Mouse (Mus musculus) macrophage (primary cell): ENCODE measurements around the gene Pitpnc1. TPM values are rescaled to one million over a fixed set of nuclear protein-coding genes. Genes with fewer than 3 reads are reported as not detected.

Experiments
- H3K27ac ChIP-seq: fragments of 350-480 bp; formaldehyde crosslinking; 2 replicates; pipeline ENCODE4 v1.9.0; 2021
- H3K36me3 ChIP-seq: fragments of 350-480 bp; formaldehyde crosslinking; 2 replicates; pipeline ENCODE4 v1.9.0; 2021; ENCODE audit errors: inconsistent target
- H3K4me3 ChIP-seq: fragments of 350-480 bp; formaldehyde crosslinking; 2 replicates; pipeline ENCODE4 v1.9.0; 2021; ENCODE audit errors: inconsistent target
- H3K79me2 ChIP-seq: fragments of 350-480 bp; formaldehyde crosslinking; 2 replicates; pipeline ENCODE4 v1.9.0; 2021; ENCODE audit errors: inconsistent target
- WGBS: methylation state at CpG from one replicate; pipeline ENCODE4 v1.1.7; 2026; ENCODE audit warnings: inconsistent platforms; ENCODE audit not compliant: missing documents; 5-methylcytosine and 5-hydroxymethylcytosine counted together
- polyA plus RNA-seq: library from polyadenylated mRNA; stranded (reverse); fragments of 250-400 nt; gene quantifications from 3 replicates; pipeline ENCODE4 v1.2.4, GENCODE M21; 2018; ENCODE audit warnings: inconsistent platforms

Gene Pitpnc1
- polyA plus RNA-seq, 1 experiment from 2014 or later = 50.1 TPM

DNA sequence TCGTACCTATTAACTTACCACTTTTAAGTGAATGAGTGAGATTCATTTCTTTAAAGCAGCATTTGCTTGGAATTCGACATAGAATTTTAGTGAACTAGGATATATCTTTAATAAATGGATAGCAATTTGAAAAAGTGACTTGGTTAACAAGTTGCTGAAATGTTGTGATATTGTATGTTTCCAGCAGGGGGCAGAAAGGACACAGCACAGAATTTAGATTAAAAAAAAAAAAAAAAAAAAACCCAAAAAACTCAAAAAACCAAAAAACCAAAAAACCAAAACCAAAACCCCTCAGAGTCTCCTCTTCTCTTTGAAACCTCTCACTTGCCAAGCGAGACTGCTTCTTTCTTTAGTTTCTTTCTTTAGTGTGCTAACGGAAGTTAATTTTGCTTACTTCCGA lies 256.8 kb downstream of the Pitpnc1 start:
- whole genome bisulfite sequencing = 86% methylated on average over 5 of the region's 5 CpGs
- H3K27ac ChIP-seq = no peak overlapping the region
- H3K4me3 ChIP-seq = no peak overlapping the region
- H3K36me3 ChIP-seq = peaks cover 16% of the 10 kb centered on the region; the same call in 1 of the 2 replicates
- H3K79me2 ChIP-seq = no peaks in the 10 kb centered on the region

GRCm38 (mm10) chr11:107209818-107210217 lies 260.7 kb downstream of the Pitpnc1 start:
- 96% methylated on average over 12 of the region's 13 CpGs for WGBS
- no peaks in the 10 kb centered on the region for H3K79me2 ChIP-seq
- H3K27ac ChIP-seq = no peak overlapping the region
- H3K36me3 ChIP-seq = peaks cover 4% of the 10 kb centered on the region; the same call in 1 of the 2 replicates
- no peak overlapping the region for H3K4me3 ChIP-seq

GRCm38 (mm10) chr11:107201773-107202172 lies 268.7 kb downstream of the Pitpnc1 start:
- H3K36me3 ChIP-seq = no peaks in the 10 kb centered on the region
- no peak overlapping the region for H3K27ac ChIP-seq
- no peaks in the 10 kb centered on the region for H3K79me2 ChIP-seq
- WGBS = 95% methylated on average over 11 of the region's 11 CpGs
- no peak overlapping the region for H3K4me3 ChIP-seq

DNA sequence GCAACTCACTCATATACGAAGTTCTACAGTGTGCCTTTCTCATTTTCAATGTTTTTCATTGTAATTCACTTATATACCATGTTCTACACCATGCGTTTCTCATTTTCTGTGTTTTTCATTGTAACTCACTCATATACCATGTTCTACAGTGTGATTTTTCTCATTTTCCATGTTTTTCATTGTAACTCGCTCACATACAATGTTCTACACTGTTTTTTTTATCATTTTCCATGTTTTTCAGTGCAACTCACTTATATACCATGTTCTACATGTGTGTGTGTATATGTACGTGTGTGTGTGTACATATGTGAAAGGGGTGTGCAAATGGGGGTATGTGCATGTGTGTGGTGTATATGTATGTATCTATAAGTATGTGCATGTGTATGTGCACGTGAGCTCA lies 271.2 kb downstream of the Pitpnc1 start:
- no peaks in the 10 kb centered on the region for H3K79me2 ChIP-seq
- no peak overlapping the region for H3K4me3 ChIP-seq
- no peak overlapping the region for H3K27ac ChIP-seq
- no peaks in the 10 kb centered on the region for H3K36me3 ChIP-seq
- WGBS = 86% methylated on average over 5 of the region's 5 CpGs

DNA sequence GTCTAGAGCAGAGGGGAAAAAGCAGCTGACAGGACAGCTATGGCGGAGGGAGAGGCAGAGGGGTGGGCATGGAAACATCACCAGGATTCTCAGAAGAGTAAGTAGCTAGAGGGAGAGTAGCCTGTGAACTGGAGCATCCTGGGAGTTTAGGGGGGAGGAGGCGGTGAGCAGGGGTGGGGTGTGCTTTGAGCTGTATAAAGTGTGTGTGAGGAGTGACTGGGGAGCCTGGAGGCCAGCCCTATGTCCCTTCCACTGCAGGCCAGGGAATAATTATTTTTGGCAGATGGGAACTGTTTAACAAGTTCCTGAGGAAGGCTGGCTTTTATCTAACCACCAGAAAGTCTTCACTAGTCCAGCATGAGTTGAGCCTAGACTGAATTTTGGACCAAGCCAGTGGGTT lies 275.2 kb downstream of the Pitpnc1 start:
- Histone ChIP-seq H3K4me3 (no peak overlapping the region), H3K79me2 (no peaks in the 10 kb centered on the region), H3K36me3 (no peaks in the 10 kb centered on the region), H3K27ac (no peak overlapping the region)
- 96% methylated on average over 2 of the region's 2 CpGs for WGBS

DNA sequence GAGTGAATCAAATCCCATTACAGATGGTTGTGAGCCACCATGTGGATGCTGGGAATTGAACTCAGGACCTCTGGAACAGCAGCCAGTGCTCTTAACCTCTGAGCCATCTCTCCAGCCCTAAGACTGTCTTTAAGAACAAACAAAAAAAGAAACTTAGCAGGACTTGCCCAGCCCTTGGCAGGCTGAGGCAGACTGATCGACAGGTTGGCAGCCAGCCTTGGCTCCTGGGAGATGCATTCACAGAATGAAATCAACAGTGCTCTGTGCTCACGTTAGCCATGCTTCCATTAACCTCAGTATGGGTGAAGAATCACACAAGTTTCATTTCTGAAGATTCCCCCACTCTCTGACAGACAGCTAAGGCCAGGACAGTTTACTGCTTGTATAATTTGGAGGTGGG lies 280.1 kb downstream of the Pitpnc1 start:
- 93% methylated on average over 2 of the region's 2 CpGs for WGBS
- no peak overlapping the region for H3K4me3 ChIP-seq

DNA sequence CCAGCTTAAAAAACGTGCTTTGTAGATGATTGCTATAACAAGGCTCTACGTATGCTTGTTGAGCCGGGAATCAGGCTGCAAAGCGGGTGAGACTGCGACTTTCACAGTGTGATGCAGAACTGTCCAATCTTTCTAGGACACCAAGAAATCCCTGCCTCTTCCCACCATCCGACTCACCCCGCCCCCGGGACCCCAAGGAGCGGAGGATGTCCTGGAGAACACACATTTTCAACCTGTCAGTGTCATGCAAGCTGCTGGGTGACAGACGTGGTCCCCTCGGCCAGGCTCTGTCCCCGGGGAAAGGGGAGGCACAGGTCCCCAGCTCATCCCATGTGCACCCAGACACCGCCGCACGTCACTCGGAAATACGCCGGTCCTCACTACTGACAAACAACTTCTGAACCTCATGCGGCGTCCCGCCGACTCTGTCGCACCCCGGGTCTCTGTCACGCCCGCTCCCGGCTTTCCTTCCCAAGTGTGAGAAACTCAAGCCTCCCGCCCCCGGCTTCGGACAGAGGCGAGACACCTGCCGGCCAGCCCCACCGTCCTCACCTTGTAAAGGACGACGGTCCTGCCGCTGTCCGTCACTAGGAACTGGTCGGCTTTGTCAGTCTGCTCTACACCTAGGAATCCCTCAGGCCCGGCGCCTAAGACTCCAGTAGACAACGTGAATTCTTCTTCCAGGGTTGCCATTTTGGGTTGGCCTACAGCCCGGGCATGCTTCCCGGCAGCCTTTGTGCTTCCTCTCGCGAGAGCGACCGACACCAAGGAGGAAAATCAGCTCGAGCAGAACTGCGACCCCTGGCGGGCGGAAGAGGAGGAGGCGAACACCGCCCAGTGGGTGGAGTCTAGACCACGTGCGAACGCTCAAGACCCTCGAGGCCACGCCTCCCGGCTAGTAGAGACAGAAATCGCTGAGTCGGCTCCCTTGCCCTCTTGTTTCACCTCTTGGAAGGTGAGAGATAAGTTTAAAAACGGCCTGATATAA lies 281.6 kb downstream of the Pitpnc1 start, which contains the start of gene Nol11:
Nol11 (minus strand) TSS at position 817 of the 988 bp plus-strand sequence.
- H3K79me2 ChIP-seq = peaks cover 35% of the 10 kb centered on the region
- peak within 1 kb of the TSS; percentile 98 for H3K4me3 ChIP-seq
- peak within 1 kb of the TSS; percentile 55 for H3K27ac ChIP-seq
- WGBS = 1% methylated on average over 62 of the region's 62 CpGs
- H3K36me3 ChIP-seq = peaks cover 21% of the 10 kb centered on the region

More for the DNA sequence above, 280.1 kb downstream of the Pitpnc1 start:
- peaks cover 35% of the 10 kb centered on the region for H3K79me2 ChIP-seq
- peaks cover 7% of the 10 kb centered on the region; the same call in 1 of the 2 replicates for H3K36me3 ChIP-seq
- no peak overlapping the region for H3K27ac ChIP-seq

DNA sequence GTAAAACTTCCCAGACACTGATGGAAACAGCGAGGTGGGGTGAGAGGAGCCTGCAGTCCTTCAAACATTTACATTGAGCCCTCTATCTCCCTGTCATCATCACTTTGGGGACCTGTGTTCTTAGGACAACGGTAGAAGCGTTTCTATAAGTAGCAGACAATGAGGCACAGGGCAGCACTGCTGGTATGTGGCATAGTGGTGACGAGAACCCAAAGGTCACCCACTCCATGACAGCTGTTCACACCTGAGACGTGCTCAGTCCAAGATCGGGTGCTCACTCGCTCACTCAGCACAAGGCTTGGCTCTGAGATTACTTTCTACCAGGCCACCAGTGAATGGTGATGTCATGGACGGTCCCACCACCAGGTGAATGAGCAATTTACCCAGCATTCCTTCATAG lies 286.7 kb downstream of the Pitpnc1 start:
- Histone ChIP-seq H3K36me3 (peaks cover 69% of the 10 kb centered on the region), H3K27ac (no peak overlapping the region), H3K4me3 (no peak overlapping the region), H3K79me2 (peaks cover 34% of the 10 kb centered on the region)
- 95% methylated on average over 8 of the region's 8 CpGs for WGBS

DNA sequence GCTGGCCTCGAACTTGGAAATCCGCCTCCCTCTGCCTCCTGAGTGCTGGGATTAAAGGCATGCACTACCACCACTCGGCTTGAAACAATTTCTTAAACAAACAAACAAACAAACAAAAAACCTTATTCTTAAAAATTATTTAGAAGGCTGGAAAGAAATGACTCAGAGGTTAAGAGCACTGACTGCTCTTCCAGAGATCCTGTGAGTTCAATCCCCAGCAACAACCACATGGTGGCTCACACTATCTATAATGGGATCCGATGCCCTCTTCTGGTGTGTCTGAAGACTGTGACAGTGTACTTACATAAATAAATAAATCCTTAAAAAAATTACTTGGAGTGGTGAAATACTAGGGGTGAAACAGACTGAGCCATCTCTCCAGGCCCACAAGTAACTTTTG lies 309.3 kb downstream of the Pitpnc1 start:
- WGBS = 98% methylated on average over 4 of the region's 4 CpGs
- Histone ChIP-seq H3K79me2 (no peaks in the 10 kb centered on the region), H3K4me3 (no peak overlapping the region), H3K36me3 (no peaks in the 10 kb centered on the region), H3K27ac (no peak overlapping the region)

- 80% methylated on average over 1 of the region's 1 CpGs for whole genome bisulfite sequencing
- H3K27ac ChIP-seq = no peak overlapping the region
- no peak overlapping the region for H3K4me3 ChIP-seq
- no peaks in the 10 kb centered on the region for H3K36me3 ChIP-seq
- no peaks in the 10 kb centered on the region for H3K79me2 ChIP-seq
Observed at GRCm38 (mm10) chr11:107159034-107159433, 311.5 kb downstream of the Pitpnc1 start.

Other genes with a start within 250 kb of the Pitpnc1 start
- gene Psmd12, start 8.8 kb upstream of the Pitpnc1 start, polyA plus RNA-seq = 51.5 to 101 TPM (median 97.5 TPM) in 3 replicates
- 10.5 to 26.0 TPM (median 10.7 TPM) in 3 replicates for gene Helz, start 77.2 kb upstream of the Pitpnc1 start, polyA plus RNA-seq
- not detected in 3 replicates for gene Cacng1, start 245.8 kb upstream of the Pitpnc1 start, polyA plus RNA-seq